Mouse (Mus musculus) CH12.LX (cell line): ENCODE measurements around the gene Fam213b. TPM values are rescaled to one million over a fixed set of nuclear protein-coding genes. Genes with fewer than 3 reads are reported as not detected.
A peak's percentile ranks its signal among the peaks of the same experiment; 100 is the strongest.

Experiments used
- DNase-seq: peaks from one replicate; pipeline ENCODE4 v3.0.0-alpha.2; 2013; ENCODE audit errors: extremely low read depth
- H3K27ac ChIP-seq: 2 replicates; pipeline ENCODE4 v1.5.1; 2012; ENCODE audit warnings: low read depth, mild to moderate bottlenecking, control low read depth, moderate library complexity; ENCODE audit not compliant: insufficient read depth
- H3K27me3 ChIP-seq: replicated peaks from 2 replicates; pipeline ENCODE3; 2012; ENCODE audit warnings: inconsistent platforms
- H3K36me3 ChIP-seq, 2 experiments: replicated peaks in 1 of 2; 2 replicates each; pipeline versions ENCODE3 to v1.6.1; 2012; ENCODE audit warnings: inconsistent platforms in 1 of 2, low read length in 1 of 2, mild to moderate bottlenecking in 1 of 2, mixed read lengths in 1 of 2, moderate library complexity in 1 of 2; ENCODE audit not compliant: control insufficient read depth in 1 of 2, insufficient read depth in 1 of 2
- H3K4me1 ChIP-seq, 2 experiments: 2 replicates each; pipeline ENCODE4 v1.6.1; 2012; ENCODE audit warnings: inconsistent platforms in 1 of 2, moderate library complexity in 1 of 2; ENCODE audit not compliant: insufficient read depth in 2 of 2, control insufficient read depth in 1 of 2
- H3K4me2 ChIP-seq: 2 replicates; pipeline ENCODE4 v1.6.1; 2012; ENCODE audit warnings: low read depth, mild to moderate bottlenecking, control low read depth; ENCODE audit not compliant: poor library complexity, insufficient read depth, severe bottlenecking
- H3K4me3 ChIP-seq, 3 experiments: fragments of 150-350 bp in 1 of 3; sonication (generic) in 1 of 3; replicated peaks in 1 of 3; 2 replicates each; pipeline versions ENCODE3 to v1.5.1; 2011 to 2012; ENCODE audit warnings: low read depth in 2 of 3, low read length in 2 of 3, mild to moderate bottlenecking in 2 of 3, moderate library complexity in 2 of 3, control low read depth in 1 of 3, improper control_type of control experiment in 1 of 3, inconsistent platforms in 1 of 3, mixed read lengths in 1 of 3; ENCODE audit not compliant: poor library complexity in 1 of 3
- H3K79me2 ChIP-seq: replicated peaks from 2 replicates; pipeline ENCODE4 v1.6.1; 2012; ENCODE audit warnings: mild to moderate bottlenecking, moderate library complexity; ENCODE audit not compliant: control insufficient read depth, poor library complexity, insufficient read depth, severe bottlenecking; ENCODE audit errors: extremely low read depth
- H3K9ac ChIP-seq: 2 replicates; pipeline ENCODE4 v1.6.1; 2012; ENCODE audit warnings: low read depth, mild to moderate bottlenecking, control low read depth, moderate library complexity; ENCODE audit not compliant: insufficient read depth
- H3K9me3 ChIP-seq: replicated peaks from 2 replicates; pipeline ENCODE3; 2012; ENCODE audit warnings: low read length, inconsistent platforms, mixed read lengths
- BHLHE40 ChIP-seq: IDR thresholded peaks from 2 replicates; pipeline ENCODE4 v1.6.1; 2011; ENCODE audit warnings: mild to moderate bottlenecking, low read depth, low read length, improper control_type of control experiment
- CHD1 ChIP-seq: IDR thresholded peaks from 2 replicates; pipeline ENCODE4 v1.6.1; 2012; ENCODE audit warnings: low read depth, low read length, improper control_type of control experiment, inconsistent platforms
- CHD2 ChIP-seq: IDR thresholded peaks from 2 replicates; pipeline ENCODE4 v1.6.1; 2011; ENCODE audit warnings: low read length, improper control_type of control experiment
- CTCF ChIP-seq, 2 experiments: IDR thresholded peaks in 1 of 2; conservative IDR thresholded peaks in 1 of 2; 2 replicates each; pipeline ENCODE4 v1.5.1; 2011 to 2012; ENCODE audit warnings: low read depth in 2 of 2, low read length in 2 of 2, improper control_type of control experiment in 1 of 2, inconsistent platforms in 1 of 2, mild to moderate bottlenecking in 1 of 2, moderate library complexity in 1 of 2
- HCFC1 ChIP-seq: IDR thresholded peaks from 2 replicates; pipeline ENCODE4 v1.6.1; 2012; ENCODE audit warnings: low read depth, mild to moderate bottlenecking, inconsistent platforms, low read length, improper control_type of control experiment
- JUN ChIP-seq: IDR thresholded peaks from 2 replicates; pipeline ENCODE4 v1.6.1; 2011; ENCODE audit warnings: low read depth, mild to moderate bottlenecking, low read length, improper control_type of control experiment, moderate library complexity; ENCODE audit not compliant: insufficient read depth
- JUND ChIP-seq: conservative IDR thresholded peaks from 2 replicates; pipeline ENCODE4 v1.6.1; 2011; ENCODE audit warnings: low read depth, low read length, improper control_type of control experiment
- MAFK ChIP-seq: IDR thresholded peaks from 2 replicates; pipeline ENCODE4 v1.6.1; 2011; ENCODE audit warnings: low read length, improper control_type of control experiment; ENCODE audit not compliant: insufficient replicate concordance
- MAX ChIP-seq: IDR thresholded peaks from 2 replicates; pipeline ENCODE4 v1.6.1; 2011; ENCODE audit warnings: low read length, improper control_type of control experiment
- MAZ ChIP-seq: IDR thresholded peaks from 2 replicates; pipeline ENCODE4 v1.6.1; 2012; ENCODE audit warnings: low read depth, mild to moderate bottlenecking, inconsistent platforms, low read length, improper control_type of control experiment, moderate library complexity
- MEF2A ChIP-seq: IDR thresholded peaks from 2 replicates; pipeline ENCODE4 v1.6.1; 2014; ENCODE audit warnings: low read depth, mild to moderate bottlenecking, inconsistent platforms, low read length, improper control_type of control experiment, borderline replicate concordance
- MXI1 ChIP-seq: IDR thresholded peaks from 2 replicates; pipeline ENCODE4 v1.6.1; 2011; ENCODE audit warnings: mild to moderate bottlenecking, low read depth, low read length, improper control_type of control experiment
- MYC ChIP-seq: IDR thresholded peaks from 2 replicates; pipeline ENCODE4 v1.6.1; 2011; ENCODE audit warnings: low read depth, mild to moderate bottlenecking, improper control_type of control experiment, low read length
- NELFE ChIP-seq: IDR thresholded peaks from 2 replicates; pipeline ENCODE4 v1.6.1; 2011; ENCODE audit warnings: low read depth, low read length, improper control_type of control experiment
- NRF1 ChIP-seq: IDR thresholded peaks from 2 replicates; pipeline ENCODE4 v1.6.1; 2014; ENCODE audit warnings: low read depth, mild to moderate bottlenecking, inconsistent platforms, low read length, improper control_type of control experiment, moderate library complexity
- POLR2AphosphoS2 ChIP-seq: IDR thresholded peaks from 2 replicates; pipeline ENCODE4 v1.6.1; 2011; ENCODE audit warnings: low read depth, low read length, improper control_type of control experiment
- RCOR1 ChIP-seq: conservative IDR thresholded peaks from 2 replicates; pipeline ENCODE4 v1.6.1; 2012; ENCODE audit warnings: low read depth, mild to moderate bottlenecking, inconsistent platforms, low read length, improper control_type of control experiment
- SIN3A ChIP-seq: IDR thresholded peaks from 2 replicates; pipeline ENCODE4 v1.6.1; 2012; ENCODE audit warnings: low read length, improper control_type of control experiment, inconsistent platforms
- SMC3 ChIP-seq: IDR thresholded peaks from 2 replicates; pipeline ENCODE4 v1.6.1; 2011; ENCODE audit warnings: low read depth, low read length, improper control_type of control experiment
- UBTF ChIP-seq: IDR thresholded peaks from 2 replicates; pipeline ENCODE4 v1.6.1; 2012; ENCODE audit warnings: low read depth, mild to moderate bottlenecking, inconsistent platforms, low read length, improper control_type of control experiment, moderate library complexity
- ZC3H11A ChIP-seq: IDR thresholded peaks from 2 replicates; pipeline ENCODE4 v1.6.1; 2012; ENCODE audit warnings: low read depth, mild to moderate bottlenecking, inconsistent platforms, low read length, improper control_type of control experiment
- ZMIZ1 ChIP-seq: IDR thresholded peaks from 2 replicates; pipeline ENCODE4 v1.6.1; 2012; ENCODE audit warnings: low read depth, mild to moderate bottlenecking, inconsistent platforms, low read length, improper control_type of control experiment
- ZNF384 ChIP-seq: IDR thresholded peaks from 2 replicates; pipeline ENCODE4 v1.6.1; 2012; ENCODE audit warnings: low read depth, low read length, improper control_type of control experiment, inconsistent platforms
- dilution Hi-C: fragments of 300-500 bp; cut with MboI; formaldehyde crosslinking; loops from 2 replicates; pipeline ENCODE4 v1.14.3; 2020; ENCODE audit warnings: low sequenced_read_pairs; ENCODE audit not compliant: extremely low pct_unique_long_range_greater_than_20kb, extremely low pct_ligation_motif_present
- in situ Hi-C: fragments of 300-500 bp; cut with MboI; formaldehyde crosslinking; loops from 3 replicates; pipeline ENCODE4 v1.14.3; 2019; ENCODE audit warnings: low sequenced_read_pairs, low pct_ligation_motif_present, low pct_unique_long_range_greater_than_20kb, mixed read lengths
- polyA plus RNA-seq: library from polyadenylated mRNA; unstranded; fragments of >175 nt; gene quantifications from 2 replicates; pipeline ENCODE4 v1.2.1, GENCODE M21; 2012; ENCODE audit warnings: low read depth; ENCODE audit not compliant: insufficient read length
- total RNA-seq, 2 experiments: library from RNA; depleted of rRNA; stranded (reverse); fragments of 300-350 nt in 1 of 2; fragments of >200 nt in 1 of 2; gene quantifications; 2 replicates each; pipeline ENCODE4 v1.2.3; 2012 to 2014

Fam213b gene
- total and polyA plus RNA-seq, 3 experiments = 5.5 to 49.8 (median 6.1) TPM

GRCm38 (mm10) chr4:154942632-154943322 lies 43.8 kb upstream of the Fam213b start (continued):
- TF ChIP-seq ZNF384 (peak; percentile 8; the same call in 1 of the 2 replicates), POLR2AphosphoS2 (no peak), ZC3H11A (no peak), RCOR1 (0 out of 2 replicates have a peak, but pooled peaks have one; percentile 21), NRF1 (no peak), BHLHE40 (peak; percentile 86), ZMIZ1 (peak; percentile 98), JUN (no peak; the same call in none of the 2 replicates), JUND (no peak; the same call in 1 of the 2 replicates), MAZ (no peak; the same call in 1 of the 2 replicates), MEF2A (peak; percentile 49; the same call in 1 of the 2 replicates), CHD2 (0 out of 2 replicates have a peak, but pooled peaks have one; percentile 23), SIN3A (no peak), NELFE (0 out of 2 replicates have a peak, but pooled peaks have one; percentile 52), MXI1 (no peak)

GRCm38 (mm10) chr4:154941831-154942230 lies 42.9 kb upstream of the Fam213b start:
- H3K27ac ChIP-seq = no peak overlapping the region
- no peaks in the 10 kb centered on the region for H3K79me2 ChIP-seq
- H3K36me3 ChIP-seq = no peaks in the 10 kb centered on the region
- H3K9ac ChIP-seq = no peak overlapping the region
- H3K4me2 ChIP-seq = no peak overlapping the region
- no peak for DNase-seq
- dilution Hi-C loops = no loop called here
- in situ Hi-C loops = loop anchor here (5.0 to 25.0 kb wide), 4 partner anchors 35 to 805 kb away; partner anchors contain the start of genes Trp73 and Wrap73
- H3K9me3 ChIP-seq = peaks cover 7% of the 10 kb centered on the region
- H3K27me3 ChIP-seq = no peaks in the 10 kb centered on the region
- no peak overlapping the region for H3K4me3 ChIP-seq
- TF ChIP-seq MAFK = no peak
- no peak for TF ChIP-seq ZC3H11A
- no peak for TF ChIP-seq MAX
- TF ChIP-seq CHD1 = no peak
- no peak for TF ChIP-seq UBTF
- no peak for TF ChIP-seq CHD2
- no peak for TF ChIP-seq CTCF (conservative IDR thresholded peaks at IDR 0.05 in 1 of 2, IDR thresholded peaks at IDR 0.05 in 1 of 2; ENCODE audit: low read depth in 2 of 2, low read length in 2 of 2)
- no peak for TF ChIP-seq JUND
- TF ChIP-seq HCFC1 = no peak
- no peak for TF ChIP-seq MYC
- no peak for TF ChIP-seq ZMIZ1
- no peak for TF ChIP-seq SMC3
- H3K4me1 ChIP-seq = peaks cover 29 to 55% of the 10 kb centered on the region in 2 experiments
